ENCODE assay signal across 21 mouse cellular contexts in genomic region chr1:77219488-77220321, GRCm38 (mm10).
A peak's percentile ranks its signal among the peaks of the same experiment; 100 is the strongest.
DNase-seq lines count a peak whose midpoint lies in the region.
"Had no signal": no experiment of that assay in that cellular context is flagged by ENCODE, and none has a peak within 500 bp of the region (broad histone marks: within the 10 kb centered on the region; RNA-seq: fewer than 3 reads in every experiment).

No protein-coding gene starts in this region.

- DNase-seq in kidney, postnatal 10 days = peak; percentile 26
- DNase-seq in kidney, postnatal 25 days = no peak
- DNase-seq in urinary bladder, adult 2 months (ENCODE audit: low spot score) = peak; percentile 24
- no peak for DNase-seq in urinary bladder, postnatal 10 days (ENCODE audit: low spot score)
- DNase-seq in limb, embryonic 10.5 days (ENCODE audit: low spot score) = no peak
- DNase-seq in thymus, postnatal 0 days (ENCODE audit: low spot score) = no peak
- DNase-seq in ovary, postnatal 36 days (ENCODE audit: low spot score) = no peak
- no peak for DNase-seq in testis, postnatal 14 days (ENCODE audit: low spot score)
- DNase-seq: adrenal gland, adult 2 months; cerebellum, adult 8-10 months; heart, postnatal 36 days; kidney, adult 11 months; midbrain, embryonic 14.5 days; thymus, postnatal 14 days had no signal

- no peaks in the 10 kb centered on the region for H3K9me3 ChIP-seq in limb, embryonic 10.5 days (replicated peaks)
- H3K9me3 ChIP-seq: forebrain, embryonic 10.5 days; heart, embryonic 13.5 days; hindbrain, embryonic 15.5 days; liver, embryonic 12.5 days; lung, embryonic 15.5 days; stomach, embryonic 15.5 days had no signal

- H3K27ac ChIP-seq in limb, embryonic 10.5 days = peak overlapping the region; percentile 53
- H3K27ac ChIP-seq: forebrain, embryonic 10.5 days; heart, embryonic 13.5 days; hindbrain, embryonic 15.5 days; kidney, postnatal 0 days; liver, embryonic 12.5 days; lung, embryonic 15.5 days; stomach, embryonic 15.5 days had no signal

- H3K27me3 ChIP-seq in limb, embryonic 10.5 days (ENCODE audit: low read depth, poor library complexity, severe bottlenecking) = no peaks in the 10 kb centered on the region
- H3K27me3 ChIP-seq: heart, embryonic 13.5 days; hindbrain, embryonic 15.5 days; liver, embryonic 12.5 days; lung, embryonic 15.5 days; stomach, embryonic 15.5 days had no signal

- no peaks in the 10 kb centered on the region for H3K36me3 ChIP-seq in limb, embryonic 10.5 days
- H3K36me3 ChIP-seq: forebrain, embryonic 10.5 days; heart, embryonic 13.5 days; hindbrain, embryonic 15.5 days; liver, embryonic 12.5 days; lung, embryonic 15.5 days; stomach, embryonic 15.5 days had no signal

- no peak overlapping the region for H3K4me3 ChIP-seq in limb, embryonic 10.5 days
- H3K4me3 ChIP-seq: forebrain, embryonic 10.5 days; heart, embryonic 13.5 days; hindbrain, embryonic 15.5 days; liver, embryonic 12.5 days; lung, embryonic 15.5 days; stomach, embryonic 15.5 days had no signal

- H3K4me1 ChIP-seq in limb, embryonic 10.5 days = peaks cover 16% of the 10 kb centered on the region
- H3K4me1 ChIP-seq: heart, embryonic 13.5 days; hindbrain, embryonic 15.5 days; stomach, embryonic 15.5 days had no signal

- WGBS in limb, embryonic 10.5 days = 66% methylated on average over 3 of the region's 3 CpGs

Comparison
In these comparisons a context has a peak if more than half of its experiments do, and no peak if none do; other contexts are left out.
1. DNase-seq: peak in kidney, postnatal 10 days (single experiment) and urinary bladder, adult 2 months (single experiment); none in kidney, postnatal 25 days (0 of 2), urinary bladder, postnatal 10 days (single experiment), limb, embryonic 10.5 days (single experiment), thymus, postnatal 0 days (single experiment), ovary, postnatal 36 days (single experiment) and testis, postnatal 14 days (single experiment).